Mouse (Mus musculus): Measurements from ENCODE around the gene Senp6.

- TF ChIP-seq POLR2A (IDR thresholded peaks at IDR 0.05; ENCODE audit: control insufficient read depth, low read depth, low read length) (no peak), CTCF (IDR thresholded peaks at IDR 0.05; ENCODE audit: control insufficient read depth, insufficient read depth, insufficient replicate concordance, low read depth, low read length) (no peak)
Observed at GRCm38 (mm10) chr9:80026581-80027021, 40.1 kb upstream of the Senp6 start.

Measured in testis, adult 2 months (tissue).